Mouse (Mus musculus): Measurements from ENCODE around the gene Stxbp4. TPM values are rescaled to one million over a fixed set of nuclear protein-coding genes. Genes with fewer than 3 reads are reported as not detected.

The Stxbp4 gene
- total RNA-seq (2012; rRNA removed) (3.5 and 4.0 TPM in 2 replicates), polyA plus RNA-seq (2012; ENCODE audit: insufficient read depth in 1 of 2, insufficient read length in 2 of 2, low read depth in 1 of 2, low replicate concordance in 2 of 2, missing spikeins in 1 of 2) (1 to 10 TPM in 1 of 2 experiments, not detected in 1; 4.9 TPM)

DNA sequence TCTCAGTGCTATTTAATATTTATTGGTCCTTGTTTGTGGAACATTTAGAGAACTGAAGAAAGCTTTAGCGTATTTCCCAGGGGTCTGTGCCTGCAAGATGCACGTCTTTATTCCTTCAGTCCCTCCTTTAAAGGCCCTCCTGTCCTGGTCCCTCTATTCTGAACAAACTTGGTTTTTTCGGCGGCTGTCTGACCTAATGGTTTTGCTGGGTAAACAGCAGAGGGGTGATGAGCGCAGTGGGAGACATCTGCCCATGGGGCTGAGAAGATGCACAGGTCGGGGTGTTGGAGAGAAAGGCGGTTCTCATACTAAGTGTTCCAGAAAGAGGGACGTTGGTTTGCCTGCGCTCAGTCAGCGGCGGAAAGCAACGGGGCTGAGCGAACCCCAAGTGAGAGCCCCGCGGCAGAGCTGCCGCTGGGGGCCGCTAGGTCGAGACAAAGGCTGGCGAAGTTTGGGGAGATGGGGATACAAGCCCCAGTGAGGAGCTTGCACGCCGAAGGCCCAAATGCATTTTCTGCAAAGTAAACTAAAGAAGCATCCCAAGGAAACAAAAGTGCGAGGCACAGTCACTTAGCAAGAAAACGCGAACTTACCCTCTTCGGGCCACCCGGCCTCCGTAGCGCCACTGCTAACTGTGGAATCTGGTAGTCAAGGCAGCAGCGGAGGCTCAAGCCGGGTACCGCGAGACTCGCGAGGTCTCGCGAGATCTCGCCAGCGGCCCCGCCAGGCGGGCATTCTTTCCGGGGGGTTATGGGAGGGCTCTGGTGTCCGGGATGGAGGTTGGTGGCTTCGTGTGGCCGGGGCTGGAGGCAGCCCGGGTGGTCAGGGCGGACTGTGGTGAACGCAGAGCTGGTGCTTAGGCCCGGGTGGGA is at the start of gene Stxbp4, which contains the start of gene Cox11:
Gene Stxbp4 (minus strand): TSS at position 645 of the 872 bp plus-strand sequence.
Gene Cox11 (plus strand): TSS at position 734 of the 872 bp plus-strand sequence.
- Histone ChIP-seq H3K27me3 (ENCODE audit: control insufficient read depth in 1 of 2, insufficient read depth in 2 of 2, low read length in 2 of 2) (no peaks in the 10 kb centered on the region), H3K79me2 (ENCODE audit: control insufficient read depth, insufficient read depth, low read length, poor library complexity) (peaks cover 22% of the 10 kb centered on the region), H3K9ac (ENCODE audit: control insufficient read depth, low read depth, low read length, poor library complexity, severe bottlenecking) (peak within 1 kb of the TSS; percentile 92), H3K4me3 (ENCODE audit: control insufficient read depth in 1 of 2, insufficient read depth in 1 of 2, low read depth in 2 of 2, low read length in 2 of 2) (peak within 1 kb of the TSS; percentile 81 to 98), H3K9me3 (replicated peaks; ENCODE audit: insufficient read depth, low read length) (no peaks in the 10 kb centered on the region), H3K36me3 (ENCODE audit: control insufficient read depth in 1 of 2, insufficient read depth in 2 of 2, low read length in 2 of 2) (peaks cover 13 to 14% of the 10 kb centered on the region in 2 experiments), H3K4me1 (ENCODE audit: control insufficient read depth in 1 of 2, insufficient read depth in 2 of 2, low read length in 2 of 2) (peaks cover 8% of the 10 kb centered on the region in 2 experiments), H3K27ac (ENCODE audit: control insufficient read depth, low read depth, low read length) (peak within 1 kb of the TSS; percentile 85)
- peak; percentile 98 for DNase-seq (ENCODE audit: low read depth, low spot score)
- TF ChIP-seq SIN3A (IDR thresholded peaks at IDR 0.05; ENCODE audit: low read length) = peak; percentile 98
- peak; percentile 100 for TF ChIP-seq CHD2 (IDR thresholded peaks at IDR 0.05; ENCODE audit: low read length)
- TF ChIP-seq GABPA (IDR thresholded peaks at IDR 0.05; ENCODE audit: low read depth, low read length) = no peak
- peak; percentile 70; the same call in 1 of the 2 replicates for TF ChIP-seq KAT2A (conservative IDR thresholded peaks at IDR 0.05; ENCODE audit: low read depth, low read length)
- TF ChIP-seq HCFC1 (IDR thresholded peaks at IDR 0.05; ENCODE audit: low read depth, low read length) = peak; percentile 92
- 0 out of 2 replicates have a peak, but pooled peaks have one; percentile 88 for TF ChIP-seq MAZ (IDR thresholded peaks at IDR 0.05; ENCODE audit: low read depth, low read length)
- peak; percentile 9; the same call in 1 of the 2 replicates for TF ChIP-seq JUND (IDR thresholded peaks at IDR 0.05; ENCODE audit: low read depth, low read length)
- peak; percentile 93 for TF ChIP-seq NELFE (IDR thresholded peaks at IDR 0.05; ENCODE audit: low read depth, low read length)
- peak; percentile 78; the same call in 1 of the 2 replicates for TF ChIP-seq UBTF (IDR thresholded peaks at IDR 0.05; ENCODE audit: borderline replicate concordance, insufficient read depth, low read depth, low read length)
- no peak for TF ChIP-seq TAL1 (IDR thresholded peaks at IDR 0.05; ENCODE audit: low read length)
- peak; percentile 72; the same call in 1 of the 2 replicates for TF ChIP-seq ZMIZ1 (IDR thresholded peaks at IDR 0.05; ENCODE audit: low read depth, low read length)
- TF ChIP-seq USF2 (IDR thresholded peaks at IDR 0.05; ENCODE audit: borderline replicate concordance in 1 of 2, insufficient read depth in 1 of 2, low read depth in 1 of 2, low read length in 2 of 2) = no peak
- TF ChIP-seq EP300 (IDR thresholded peaks at IDR 0.05; ENCODE audit: low read depth in 1 of 2, low read length in 2 of 2) = 0 out of 4 replicates have a peak, but pooled peaks of 1 of the 2 experiments have one; percentile 30
- 0 out of 2 replicates have a peak, but pooled peaks have one; percentile 64 for TF ChIP-seq MYC (IDR thresholded peaks at IDR 0.05; ENCODE audit: low read depth, low read length)
- no peak for TF ChIP-seq MAFK (IDR thresholded peaks at IDR 0.05; ENCODE audit: borderline replicate concordance, low read depth, low read length)
- peak; percentile 66 for TF ChIP-seq TCF12 (IDR thresholded peaks at IDR 0.05; ENCODE audit: low read depth, low read length)
- no peak for TF ChIP-seq ZNF384 (IDR thresholded peaks at IDR 0.05; ENCODE audit: low read depth, low read length)
- TF ChIP-seq POLR2AphosphoS2 (IDR thresholded peaks at IDR 0.05; ENCODE audit: low read length) = peak; percentile 92
- no peak for TF ChIP-seq SMC3 (IDR thresholded peaks at IDR 0.05; ENCODE audit: low read depth, low read length)
- no peak for TF ChIP-seq POLR2AphosphoS5 (IDR thresholded peaks at IDR 0.05; ENCODE audit: borderline replicate concordance, low read depth, low read length)
- no peak; a peak in 1 of 6 replicates for TF ChIP-seq CTCF (IDR thresholded peaks at IDR 0.05 in 2 of 3, conservative IDR thresholded peaks at IDR 0.05 in 1 of 3; ENCODE audit: control insufficient read depth in 1 of 3, insufficient read depth in 1 of 3, low read depth in 2 of 3, low read length in 3 of 3, poor library complexity in 1 of 3, severe bottlenecking in 1 of 3)
- no peak for TF ChIP-seq ZC3H11A (IDR thresholded peaks at IDR 0.05; ENCODE audit: low read depth, low read length)
- TF ChIP-seq CHD1 (IDR thresholded peaks at IDR 0.05; ENCODE audit: low read depth, low read length) = no peak; the same call in 1 of the 2 replicates
- no peak for TF ChIP-seq RAD21 (IDR thresholded peaks at IDR 0.05; ENCODE audit: low read depth, low read length)
- 0 out of 2 replicates have a peak, but pooled peaks have one; percentile 51 for TF ChIP-seq MYB (IDR thresholded peaks at IDR 0.05; ENCODE audit: low read depth, low read length)
- peak; percentile 87 to 96 for TF ChIP-seq POLR2A (IDR thresholded peaks at IDR 0.05; ENCODE audit: control insufficient read depth in 1 of 2, insufficient read depth in 1 of 2, low read depth in 1 of 2, low read length in 2 of 2, poor library complexity in 1 of 2)
- TF ChIP-seq ZKSCAN1 (IDR thresholded peaks at IDR 0.05; ENCODE audit: low read depth, low read length) = no peak
- no peak for TF ChIP-seq RCOR1 (IDR thresholded peaks at IDR 0.05; ENCODE audit: low read depth, low read length)
- TF ChIP-seq MXI1 (IDR thresholded peaks at IDR 0.05; ENCODE audit: low read depth, low read length) = peak; percentile 79
- peak; percentile 76 for TF ChIP-seq TBP (IDR thresholded peaks at IDR 0.05; ENCODE audit: low read depth, low read length)
- 0 out of 2 replicates have a peak, but pooled peaks have one; percentile 30 for TF ChIP-seq NRF1 (IDR thresholded peaks at IDR 0.05; ENCODE audit: insufficient read depth, low read depth, low read length, poor library complexity, severe bottlenecking)
- TF ChIP-seq BHLHE40 (IDR thresholded peaks at IDR 0.05; ENCODE audit: borderline replicate concordance, low read depth, low read length) = no peak
- TF ChIP-seq E2F4 (IDR thresholded peaks at IDR 0.05; ENCODE audit: borderline replicate concordance, low read depth, low read length) = no peak
- TF ChIP-seq MAX (IDR thresholded peaks at IDR 0.05; ENCODE audit: low read length) = peak; percentile 56

All from MEL (cell line).